Mouse (Mus musculus): Measurements from ENCODE around the gene Casq2. TPM values are rescaled to one million over a fixed set of nuclear protein-coding genes. Genes with fewer than 3 reads are reported as not detected.

Casq2 gene
- 105 and 108 TPM in 2 replicates for polyA plus RNA-seq (2016; fragmentation: Nextera tagmentation; extraction: Ambion mirVana)

GRCm38 (mm10) chr3:102086283-102086682 is at the start of gene Casq2:
Gene Casq2, plus strand, starts transcription at chr3:102086415.
- WGBS: 47% methylated on average over 4 of the region's 4 CpGs
- peak within 1 kb of the TSS; percentile 26 for H3K4me3 ChIP-seq
- no peaks in the 10 kb centered on the region for H3K27me3 ChIP-seq (replicated peaks)
- H3K4me1 ChIP-seq (replicated peaks): peaks cover 53% of the 10 kb centered on the region
- H3K36me3 ChIP-seq: no peaks in the 10 kb centered on the region
- H3K27ac ChIP-seq (ENCODE audit: poor library complexity, severe bottlenecking): peak within 1 kb of the TSS; percentile 60
- no peak for ATAC-seq (ENCODE audit: insufficient number of reproducible peaks, low FRiP score)
- peak within 1 kb of the TSS; percentile 55 for H3K4me2 ChIP-seq
- H3K9ac ChIP-seq: peak within 1 kb of the TSS; percentile 5; the same call in 1 of the 2 replicates
- H3K9me3 ChIP-seq (replicated peaks): no peaks in the 10 kb centered on the region

- no peak overlapping the region for H3K4me3 ChIP-seq
- WGBS: 90% methylated on average over 5 of the region's 5 CpGs
- H3K27me3 ChIP-seq (replicated peaks): 0 out of 2 replicates have a peak, but pooled peaks cover under 1% of the 10 kb centered on the region
- H3K9me3 ChIP-seq (replicated peaks): peaks cover 5% of the 10 kb centered on the region; the same call in 1 of the 2 replicates
- H3K27ac ChIP-seq (ENCODE audit: poor library complexity, severe bottlenecking): no peak overlapping the region
- H3K4me1 ChIP-seq (replicated peaks): 0 out of 2 replicates have a peak, but pooled peaks cover 3% of the 10 kb centered on the region
- ATAC-seq (ENCODE audit: insufficient number of reproducible peaks, low FRiP score): no peak
- no peaks in the 10 kb centered on the region for H3K36me3 ChIP-seq
- H3K9ac ChIP-seq: no peak overlapping the region
- H3K4me2 ChIP-seq: no peak overlapping the region
Measured at GRCm38 (mm10) chr3:102037806-102038205, 48.4 kb upstream of the Casq2 start.

- 0 out of 2 replicates have a peak, but pooled peaks cover 3% of the 10 kb centered on the region for H3K4me1 ChIP-seq (replicated peaks)
- H3K36me3 ChIP-seq: no peaks in the 10 kb centered on the region
- 67% methylated on average over 6 of the region's 6 CpGs for WGBS
- H3K4me3 ChIP-seq: no peak overlapping the region
- no peak overlapping the region for H3K9ac ChIP-seq
- H3K27ac ChIP-seq (ENCODE audit: poor library complexity, severe bottlenecking): no peak overlapping the region
- H3K27me3 ChIP-seq (replicated peaks): 0 out of 2 replicates have a peak, but pooled peaks cover 5% of the 10 kb centered on the region
- ATAC-seq (ENCODE audit: insufficient number of reproducible peaks, low FRiP score): no peak
- no peak overlapping the region for H3K4me2 ChIP-seq
- peaks cover 5% of the 10 kb centered on the region for H3K9me3 ChIP-seq (replicated peaks)
Measured at GRCm38 (mm10) chr3:102038608-102039007, 47.6 kb upstream of the Casq2 start.

GRCm38 (mm10) chr3:102041632-102042031 is 44.6 kb upstream of the Casq2 start:
- Histone ChIP-seq H3K36me3 (no peaks in the 10 kb centered on the region), H3K27ac (ENCODE audit: poor library complexity, severe bottlenecking) (no peak overlapping the region), H3K4me2 (no peak overlapping the region), H3K27me3 (replicated peaks) (0 out of 2 replicates have a peak, but pooled peaks cover 5% of the 10 kb centered on the region), H3K4me1 (replicated peaks) (no peaks in the 10 kb centered on the region), H3K9ac (no peak overlapping the region), H3K9me3 (replicated peaks) (peaks cover 5% of the 10 kb centered on the region), H3K4me3 (no peak overlapping the region)
- 88% methylated on average over 4 of the region's 4 CpGs for WGBS
- ATAC-seq (ENCODE audit: insufficient number of reproducible peaks, low FRiP score): no peak

- Histone ChIP-seq H3K9ac (no peak overlapping the region), H3K36me3 (no peaks in the 10 kb centered on the region), H3K4me3 (no peak overlapping the region), H3K27ac (ENCODE audit: poor library complexity, severe bottlenecking) (no peak overlapping the region), H3K27me3 (replicated peaks) (0 out of 2 replicates have a peak, but pooled peaks cover 5% of the 10 kb centered on the region), H3K9me3 (replicated peaks) (no peaks in the 10 kb centered on the region; the same call in 1 of the 2 replicates), H3K4me2 (no peak overlapping the region), H3K4me1 (replicated peaks) (no peaks in the 10 kb centered on the region)
- no peak for ATAC-seq (ENCODE audit: insufficient number of reproducible peaks, low FRiP score)
- 23% methylated on average over 3 of the region's 3 CpGs for WGBS
Measured at GRCm38 (mm10) chr3:102045071-102045470, 41.1 kb upstream of the Casq2 start.

- H3K9me3 ChIP-seq (replicated peaks): no peaks in the 10 kb centered on the region; the same call in 1 of the 2 replicates
- H3K27ac ChIP-seq (ENCODE audit: poor library complexity, severe bottlenecking): no peak overlapping the region
- H3K4me1 ChIP-seq (replicated peaks): no peaks in the 10 kb centered on the region
- no peak overlapping the region for H3K4me2 ChIP-seq
- 68% methylated on average over 2 of the region's 2 CpGs for WGBS
- no peak for ATAC-seq (ENCODE audit: insufficient number of reproducible peaks, low FRiP score)
- H3K4me3 ChIP-seq: no peak overlapping the region
- 0 out of 2 replicates have a peak, but pooled peaks cover 5% of the 10 kb centered on the region for H3K27me3 ChIP-seq (replicated peaks)
- H3K9ac ChIP-seq: no peak overlapping the region
- no peaks in the 10 kb centered on the region for H3K36me3 ChIP-seq
Measured at GRCm38 (mm10) chr3:102047532-102047931, 38.7 kb upstream of the Casq2 start.

- WGBS: 87% methylated on average over 14 of the region's 14 CpGs
- 0 out of 2 replicates have a peak, but pooled peaks cover 5% of the 10 kb centered on the region for H3K4me1 ChIP-seq (replicated peaks)
- no peak overlapping the region for H3K27ac ChIP-seq (ENCODE audit: poor library complexity, severe bottlenecking)
- no peaks in the 10 kb centered on the region for H3K9me3 ChIP-seq (replicated peaks)
- no peak for ATAC-seq (ENCODE audit: insufficient number of reproducible peaks, low FRiP score)
- H3K9ac ChIP-seq: no peak overlapping the region
- no peak overlapping the region for H3K4me2 ChIP-seq
- no peaks in the 10 kb centered on the region for H3K27me3 ChIP-seq (replicated peaks)
- no peak overlapping the region for H3K4me3 ChIP-seq
- H3K36me3 ChIP-seq: no peaks in the 10 kb centered on the region
Measured at GRCm38 (mm10) chr3:102049207-102050104, 36.8 kb upstream of the Casq2 start.

GRCm38 (mm10) chr3:102052036-102052435 is 34.2 kb upstream of the Casq2 start:
- Histone ChIP-seq H3K27ac (ENCODE audit: poor library complexity, severe bottlenecking) (no peak overlapping the region), H3K9ac (no peak overlapping the region), H3K4me1 (replicated peaks) (peaks cover 9% of the 10 kb centered on the region; the same call in 1 of the 2 replicates), H3K4me2 (no peak overlapping the region), H3K4me3 (no peak overlapping the region), H3K27me3 (replicated peaks) (no peaks in the 10 kb centered on the region), H3K9me3 (replicated peaks) (no peaks in the 10 kb centered on the region), H3K36me3 (no peaks in the 10 kb centered on the region)
- WGBS: 59% methylated on average over 3 of the region's 3 CpGs
- no peak for ATAC-seq (ENCODE audit: insufficient number of reproducible peaks, low FRiP score)

- H3K27me3 ChIP-seq (replicated peaks): no peaks in the 10 kb centered on the region
- no peak for ATAC-seq (ENCODE audit: insufficient number of reproducible peaks, low FRiP score)
- H3K4me3 ChIP-seq: no peak overlapping the region
- no peak overlapping the region for H3K4me2 ChIP-seq
- no peaks in the 10 kb centered on the region for H3K9me3 ChIP-seq (replicated peaks)
- peaks cover 16% of the 10 kb centered on the region for H3K4me1 ChIP-seq (replicated peaks)
- H3K36me3 ChIP-seq: no peaks in the 10 kb centered on the region
- 53% methylated on average over 8 of the region's 8 CpGs for WGBS
- H3K27ac ChIP-seq (ENCODE audit: poor library complexity, severe bottlenecking): no peak overlapping the region
- H3K9ac ChIP-seq: no peak overlapping the region
Measured at GRCm38 (mm10) chr3:102053293-102053692, 32.9 kb upstream of the Casq2 start.

- H3K4me2 ChIP-seq: no peak overlapping the region
- H3K27ac ChIP-seq (ENCODE audit: poor library complexity, severe bottlenecking): no peak overlapping the region
- H3K9me3 ChIP-seq (replicated peaks): no peaks in the 10 kb centered on the region
- peaks cover 29% of the 10 kb centered on the region for H3K4me1 ChIP-seq (replicated peaks)
- H3K4me3 ChIP-seq: no peak overlapping the region
- ATAC-seq (ENCODE audit: insufficient number of reproducible peaks, low FRiP score): no peak
- H3K9ac ChIP-seq: no peak overlapping the region
- H3K27me3 ChIP-seq (replicated peaks): no peaks in the 10 kb centered on the region
- WGBS: 59% methylated on average over 4 of the region's 4 CpGs
- no peaks in the 10 kb centered on the region for H3K36me3 ChIP-seq
Measured at GRCm38 (mm10) chr3:102055878-102056277, 30.3 kb upstream of the Casq2 start.

GRCm38 (mm10) chr3:102060065-102060464 is 26.1 kb upstream of the Casq2 start:
- no peaks in the 10 kb centered on the region for H3K9me3 ChIP-seq (replicated peaks)
- no peak overlapping the region for H3K4me3 ChIP-seq
- H3K36me3 ChIP-seq: no peaks in the 10 kb centered on the region
- H3K4me2 ChIP-seq: no peak overlapping the region
- H3K9ac ChIP-seq: no peak overlapping the region
- no peak overlapping the region for H3K27ac ChIP-seq (ENCODE audit: poor library complexity, severe bottlenecking)
- peaks cover 62% of the 10 kb centered on the region for H3K4me1 ChIP-seq (replicated peaks)
- no peaks in the 10 kb centered on the region for H3K27me3 ChIP-seq (replicated peaks)
- 65% methylated on average over 6 of the region's 6 CpGs for WGBS
- ATAC-seq (ENCODE audit: insufficient number of reproducible peaks, low FRiP score): no peak
